In genomic region chr11:115485155-115485554, GRCm38 (mm10) we compare ENCODE assay signal across 15 mouse cellular contexts. TPM values are rescaled to one million over a fixed set of nuclear protein-coding genes. Genes with fewer than 3 reads are reported as not detected.
DNase-seq lines count a peak whose midpoint lies in the region; ATAC-seq and TF ChIP-seq lines count a peak whose summit lies in the region.
"Had no signal": no experiment of that assay in that cellular context is flagged by ENCODE, and none has a peak within 500 bp of the region (broad histone marks: within the 10 kb centered on the region; RNA-seq: fewer than 3 reads in every experiment).

No protein-coding gene starts in this region.

- H3K9ac ChIP-seq in kidney, postnatal 0 days (ENCODE audit: low read depth, low read length): no peak overlapping the region
- H3K9ac ChIP-seq in embryonic facial prominence, embryonic 12.5 days: no peak overlapping the region
- no peak overlapping the region for H3K9ac ChIP-seq in midbrain, embryonic 11.5 days (ENCODE audit: low read length)
- H3K9ac ChIP-seq: heart, embryonic 12.5 days; hindbrain, embryonic 15.5 days; liver, postnatal 0 days had no signal

- H3K4me2 ChIP-seq in kidney, postnatal 0 days (ENCODE audit: low read length): no peak overlapping the region
- H3K4me2 ChIP-seq in embryonic facial prominence, embryonic 12.5 days (replicated peaks): no peak overlapping the region
- H3K4me2 ChIP-seq in midbrain, embryonic 11.5 days: no peak overlapping the region
- H3K4me2 ChIP-seq: heart, embryonic 12.5 days; hindbrain, embryonic 15.5 days had no signal

- no peaks in the 10 kb centered on the region for H3K27me3 ChIP-seq in kidney, postnatal 0 days (ENCODE audit: insufficient read depth, low read length)
- no peaks in the 10 kb centered on the region for H3K27me3 ChIP-seq in embryonic facial prominence, embryonic 12.5 days
- H3K27me3 ChIP-seq in midbrain, embryonic 11.5 days (ENCODE audit: control insufficient read depth, insufficient read depth, low read length): no peaks in the 10 kb centered on the region
- H3K27me3 ChIP-seq: heart, embryonic 12.5 days; hindbrain, embryonic 15.5 days had no signal

- no peak overlapping the region for H3K27ac ChIP-seq in kidney, postnatal 0 days
- H3K27ac ChIP-seq in embryonic facial prominence, embryonic 12.5 days: peak overlapping the region; percentile 50; the same call in 1 of the 2 replicates
- H3K27ac ChIP-seq in midbrain, embryonic 11.5 days (ENCODE audit: low read depth, low read length): no peak overlapping the region
- H3K27ac ChIP-seq: hindbrain, embryonic 15.5 days had no signal

- H3K9me3 ChIP-seq in kidney, postnatal 0 days (replicated peaks; ENCODE audit: low read length): no peaks in the 10 kb centered on the region
- no peaks in the 10 kb centered on the region for H3K9me3 ChIP-seq in embryonic facial prominence, embryonic 12.5 days
- no peaks in the 10 kb centered on the region for H3K9me3 ChIP-seq in midbrain, embryonic 11.5 days (ENCODE audit: control insufficient read depth, low read length)
- H3K9me3 ChIP-seq: heart, embryonic 12.5 days; hindbrain, embryonic 15.5 days had no signal

- no peaks in the 10 kb centered on the region for H3K4me1 ChIP-seq in kidney, postnatal 0 days (replicated peaks; ENCODE audit: insufficient read depth, low read length)
- peaks cover 9% of the 10 kb centered on the region for H3K4me1 ChIP-seq in embryonic facial prominence, embryonic 12.5 days
- peaks cover 4% of the 10 kb centered on the region; the same call in 1 of the 2 replicates for H3K4me1 ChIP-seq in midbrain, embryonic 11.5 days (ENCODE audit: control insufficient read depth, insufficient read depth, low read length)

- 46% methylated on average over 12 of the region's 12 CpGs for WGBS in kidney, postnatal 0 days
- WGBS in embryonic facial prominence, embryonic 12.5 days: 41% methylated on average over 12 of the region's 12 CpGs
- WGBS in midbrain, embryonic 11.5 days: 29% methylated on average over 12 of the region's 12 CpGs

- 0 out of 2 replicates have a peak, but pooled peaks cover 8% of the 10 kb centered on the region for H3K36me3 ChIP-seq in kidney, postnatal 0 days (ENCODE audit: insufficient read depth, low read length)
- H3K36me3 ChIP-seq in embryonic facial prominence, embryonic 12.5 days: peaks cover 8% of the 10 kb centered on the region; the same call in 1 of the 2 replicates
- no peaks in the 10 kb centered on the region for H3K36me3 ChIP-seq in midbrain, embryonic 11.5 days (ENCODE audit: control insufficient read depth, insufficient read depth, low read length)

- DNase-seq in kidney, postnatal 0 days (ENCODE audit: low spot score): peak; percentile 84
- no peak for DNase-seq in kidney, postnatal 36 days
- DNase-seq in ZHBTc4 (ENCODE audit: low read depth, low spot score): peak; percentile 69
- peak; percentile 89 for DNase-seq in midbrain, embryonic 11.5 days (ENCODE audit: low spot score, missing footprints)
- DNase-seq in cerebellum, postnatal 36 days: no peak
- DNase-seq in thymus, postnatal 10 days (ENCODE audit: low spot score in 2 of 2): no peak
- no peak for DNase-seq in thymus, postnatal 25 days
- DNase-seq: cerebellum, adult 2 months; gastrocnemius, postnatal 25 days; kidney, postnatal 4 days; liver, postnatal 0 days had no signal

- no peak overlapping the region for H3K4me3 ChIP-seq in kidney, postnatal 0 days (replicated peaks; ENCODE audit: low read depth, low read length)
- H3K4me3 ChIP-seq in embryonic facial prominence, embryonic 12.5 days: no peak overlapping the region
- H3K4me3 ChIP-seq in midbrain, embryonic 11.5 days (ENCODE audit: low read depth, low read length): no peak overlapping the region
- H3K4me3 ChIP-seq: erythroblast, embryonic 14.5 days; heart, embryonic 12.5 days; hindbrain, embryonic 15.5 days had no signal

- no peak for TF ChIP-seq CTCF in kidney, postnatal 0 days (IDR thresholded peaks at IDR 0.05; ENCODE audit: low read depth)

- no peak for ATAC-seq in kidney, postnatal 0 days (replicated peaks; ENCODE audit: low FRiP score, low read depth)
- ATAC-seq in embryonic facial prominence, embryonic 12.5 days (ENCODE audit: insufficient number of reproducible peaks, insufficient read depth, low FRiP score, low TSS enrichment): 0 out of 2 replicates have a peak, but pooled peaks have one; percentile 38
- ATAC-seq in midbrain, embryonic 11.5 days (ENCODE audit: low FRiP score): peak; percentile 48; the same call in 1 of the 2 replicates
- ATAC-seq: liver, postnatal 0 days had no signal

RNA-seq across cellular contexts. Expression of gene Nt5c, which starts 6.5 kb away (rescaled TPM):
- polyA plus RNA-seq in kidney, postnatal 0 days (2015; fragmentation: Nextera tagmentation; extraction: Ambion mirVana): 90.6 and 94.3 TPM in 2 replicates
- polyA plus RNA-seq in embryonic facial prominence, embryonic 12.5 days (2016; fragmentation: Nextera tagmentation; extraction: Ambion mirVana): 73.7 and 80.6 TPM in 2 replicates
- polyA plus RNA-seq in midbrain, embryonic 11.5 days (2014; fragmentation: Nextera tagmentation; extraction: Ambion mirVana): 68.3 and 69.8 TPM in 2 replicates

RNA-seq across cellular contexts. Expression of gene Armc7, which starts 9.7 kb away (rescaled TPM):
- 6.9 and 8.3 TPM in 2 replicates for polyA plus RNA-seq in kidney, postnatal 0 days (2015; fragmentation: Nextera tagmentation; extraction: Ambion mirVana)
- 10.3 and 10.7 TPM in 2 replicates for polyA plus RNA-seq in embryonic facial prominence, embryonic 12.5 days (2016; fragmentation: Nextera tagmentation; extraction: Ambion mirVana)
- polyA plus RNA-seq in midbrain, embryonic 11.5 days (2014; fragmentation: Nextera tagmentation; extraction: Ambion mirVana): 7.7 and 7.8 TPM in 2 replicates

RNA-seq across cellular contexts. Expression of gene Slc16a5, which starts 22.9 kb away (rescaled TPM):
- polyA plus RNA-seq in kidney, postnatal 0 days (2015; fragmentation: Nextera tagmentation; extraction: Ambion mirVana): 47.7 and 51.1 TPM in 2 replicates
- polyA plus RNA-seq in embryonic facial prominence, embryonic 12.5 days (2016; fragmentation: Nextera tagmentation; extraction: Ambion mirVana): 0.22 and 0.28 TPM in 2 replicates
- polyA plus RNA-seq in midbrain, embryonic 11.5 days (2014; fragmentation: Nextera tagmentation; extraction: Ambion mirVana): 0.14 TPM in 1 of 2 replicates, not detected in the other
- polyA plus RNA-seq: erythroblast, embryonic 14.5 days; heart, embryonic 12.5 days had no signal

RNA-seq across cellular contexts. Expression of gene Jpt1, which starts 29.0 kb away (rescaled TPM):
- 251 and 271 TPM in 2 replicates for polyA plus RNA-seq in kidney, postnatal 0 days (2015; fragmentation: Nextera tagmentation; extraction: Ambion mirVana)
- 591 and 626 TPM in 2 replicates for polyA plus RNA-seq in embryonic facial prominence, embryonic 12.5 days (2016; fragmentation: Nextera tagmentation; extraction: Ambion mirVana)
- polyA plus RNA-seq in midbrain, embryonic 11.5 days (2014; fragmentation: Nextera tagmentation; extraction: Ambion mirVana): 954 and 958 TPM in 2 replicates

RNA-seq across cellular contexts. Expression of gene Trim80, which starts 44.8 kb away (rescaled TPM):
- polyA plus RNA-seq in kidney, postnatal 0 days (2015; fragmentation: Nextera tagmentation; extraction: Ambion mirVana): 0.13 and 0.49 TPM in 2 replicates
- polyA plus RNA-seq in embryonic facial prominence, embryonic 12.5 days (2016; fragmentation: Nextera tagmentation; extraction: Ambion mirVana): not detected in 2 replicates
- polyA plus RNA-seq in midbrain, embryonic 11.5 days (2014; fragmentation: Nextera tagmentation; extraction: Ambion mirVana): not detected in 2 replicates
- polyA plus RNA-seq: erythroblast, embryonic 14.5 days; hindbrain, embryonic 15.5 days had no signal

Comparison
In these comparisons a context has a peak if more than half of its experiments do, and no peak if none do; other contexts are left out.
1. DNase-seq: peak in kidney, postnatal 0 days (single experiment), ZHBTc4 (single experiment) and midbrain, embryonic 11.5 days (single experiment); none in kidney, postnatal 36 days (0 of 2), cerebellum, postnatal 36 days (0 of 2), thymus, postnatal 10 days (0 of 2) and thymus, postnatal 25 days (single experiment).
2. RNA of gene Slc16a5, which starts 22.9 kb away (polyA plus RNA-seq): 47.7 to 51.1 TPM in kidney, postnatal 0 days; 0.22 to 0.28 TPM in embryonic facial prominence, embryonic 12.5 days and 0.14 TPM in midbrain, embryonic 11.5 days; every median in the first group is over 10 times any median in the second.